Mouse (Mus musculus): ENCODE measurements at regions not wholly inside any gene's neighbourhood (a gene's known extent, or its start where the extent isn't known, plus 50 kb on each side); places are given as distances from the start of the nearest gene placed in this dataset.

DNA sequence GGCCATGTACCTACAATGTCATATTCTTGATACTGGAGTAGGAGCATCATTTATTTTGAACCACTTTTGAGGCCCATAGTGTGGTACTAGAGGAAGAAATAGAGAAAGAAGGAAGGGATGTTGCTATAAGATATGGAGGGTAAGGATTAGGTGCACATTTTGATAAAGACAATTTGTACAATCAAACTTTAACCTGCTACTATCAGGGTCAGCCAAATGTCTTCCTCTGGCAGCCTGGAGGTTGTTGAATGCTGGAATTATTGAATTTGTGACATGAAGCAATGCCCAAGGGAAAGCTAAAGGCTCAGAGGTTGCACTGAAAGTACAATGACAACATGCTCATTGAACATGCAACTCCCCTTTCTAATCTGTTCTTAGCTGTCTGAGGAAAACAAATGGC lies 202.3 kb upstream of the Sema3a start:
- in situ Hi-C loops (cut with MboI; ENCODE audit: unreplicated experiment in 2 of 2): no loop called here

GRCm38 (mm10) chr5:12925466-12925865 lies 199.7 kb upstream of the Sema3a start:
- in situ Hi-C loops (cut with MboI; ENCODE audit: unreplicated experiment in 2 of 2): no loop called here

DNA sequence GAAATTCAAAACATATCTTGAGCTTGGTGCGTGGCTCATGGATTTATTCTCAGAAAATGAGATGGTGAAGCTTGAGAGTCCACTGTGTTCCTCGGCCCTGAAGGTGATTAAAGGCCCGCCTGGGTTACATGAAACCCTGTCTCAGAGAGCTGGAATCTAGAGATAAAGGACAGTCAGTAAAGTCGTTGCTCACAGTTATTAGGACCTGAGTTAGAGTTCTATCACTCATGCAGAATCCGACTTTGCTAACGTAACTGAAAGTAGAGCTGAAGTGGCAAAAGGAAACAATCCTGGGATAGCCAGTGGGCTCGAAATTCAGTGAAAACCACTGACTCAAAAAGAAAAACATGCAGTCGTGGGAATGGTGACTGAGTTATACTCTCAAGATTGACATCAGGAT lies 198.9 kb upstream of the Sema3a start:
- in situ Hi-C loops (cut with MboI; ENCODE audit: unreplicated experiment in 2 of 2): no loop called here

- in situ Hi-C loops (cut with MboI; ENCODE audit: unreplicated experiment in 2 of 2): no loop called here
Observed at GRCm38 (mm10) chr5:12927247-12927646, 198.0 kb upstream of the Sema3a start.

DNA sequence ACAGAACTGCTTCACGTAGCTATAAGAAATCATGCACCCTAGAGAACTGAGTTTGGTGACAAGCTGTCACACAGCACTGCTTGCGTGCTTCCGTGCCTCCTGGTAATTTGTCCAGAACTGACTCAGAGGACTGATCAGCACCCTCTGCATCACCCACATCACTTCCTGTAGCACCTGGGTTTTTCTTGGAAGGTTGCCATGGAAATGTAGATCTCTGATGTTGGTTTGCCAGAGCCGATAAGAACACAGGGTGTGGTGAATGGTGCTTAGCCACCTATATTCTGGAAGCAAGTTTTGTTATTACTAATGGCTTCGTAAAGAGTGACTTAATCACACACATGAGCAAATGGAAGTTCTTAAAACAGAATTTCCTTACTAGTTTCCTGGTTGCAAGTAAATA lies 188.2 kb upstream of the Sema3a start:
- in situ Hi-C loops (cut with MboI; ENCODE audit: unreplicated experiment in 2 of 2): no loop called here

GRCm38 (mm10) chr5:12938162-12938852 lies 186.9 kb upstream of the Sema3a start:
- in situ Hi-C loops (cut with MboI; ENCODE audit: unreplicated experiment in 2 of 2): no loop called here

- in situ Hi-C loops (cut with MboI; ENCODE audit: unreplicated experiment in 2 of 2): no loop called here
Observed at GRCm38 (mm10) chr5:12944554-12944953, 180.7 kb upstream of the Sema3a start.

DNA sequence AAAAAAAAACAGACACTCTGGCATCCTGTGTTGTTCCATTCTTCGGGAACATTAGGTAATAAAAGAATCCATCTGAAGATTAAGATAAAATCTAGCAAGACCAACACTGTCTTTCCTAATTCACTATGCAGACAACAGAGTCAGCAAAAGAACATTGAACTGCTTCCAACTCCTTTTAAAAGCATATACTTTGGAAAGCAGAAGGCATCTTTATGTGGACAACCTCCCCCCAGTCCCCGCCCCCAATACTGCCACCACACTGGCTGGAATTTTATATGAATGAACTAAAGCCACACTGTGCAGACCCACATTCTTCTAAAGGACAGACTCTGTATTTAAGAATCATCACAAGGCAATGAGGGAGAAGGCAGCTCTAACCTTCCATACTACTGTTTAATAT lies 176.7 kb upstream of the Sema3a start:
- in situ Hi-C loops (cut with MboI; ENCODE audit: unreplicated experiment in 2 of 2): no loop called here

DNA sequence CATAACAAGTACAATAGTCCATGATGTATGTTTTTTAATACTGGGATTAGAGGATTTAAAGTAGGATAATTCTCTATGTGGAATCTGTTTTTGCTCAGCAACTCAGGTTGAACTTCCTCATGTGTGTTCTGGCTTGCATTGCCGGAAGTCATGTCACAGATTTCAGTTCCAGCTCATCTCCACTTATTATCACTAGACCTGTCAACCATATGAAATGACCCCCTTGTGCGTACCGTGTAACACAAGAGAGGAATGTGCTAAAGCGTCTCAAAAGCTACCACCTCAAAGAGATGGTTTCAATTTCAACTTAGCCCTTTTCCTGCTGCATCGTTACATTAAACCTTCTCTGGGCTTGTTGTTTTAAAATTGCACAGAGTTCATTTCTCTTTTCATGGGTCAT lies 154.2 kb upstream of the Sema3a start:
- in situ Hi-C loops (cut with MboI; ENCODE audit: unreplicated experiment in 2 of 2): loop anchor here in 1 of 2 experiments (5.0 kb wide), 1 partner anchor 389 kb away; no protein-coding TSS in a partner anchor

DNA sequence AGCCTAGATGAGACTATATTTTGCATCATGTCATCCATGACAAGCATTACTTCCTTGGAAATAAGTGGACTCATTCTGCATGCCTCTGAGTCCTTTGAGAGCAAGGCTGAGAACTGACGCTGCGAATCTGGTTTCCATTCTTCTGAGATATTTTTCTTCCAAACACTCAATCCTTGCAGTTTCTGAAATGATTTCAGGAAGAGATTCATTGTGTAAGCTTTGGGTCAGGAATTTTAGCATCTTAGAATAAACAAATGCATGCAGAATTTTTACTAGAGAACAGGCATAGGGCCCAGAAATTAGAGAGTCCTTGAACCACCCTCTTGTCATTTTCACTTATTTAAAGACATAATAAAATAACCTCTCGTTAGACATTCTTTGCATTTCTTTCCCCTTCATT lies 151.5 kb upstream of the Sema3a start:
- in situ Hi-C loops (cut with MboI; ENCODE audit: unreplicated experiment in 2 of 2): loop anchor here in 1 of 2 experiments (5.0 kb wide), 1 partner anchor 391 kb away; no protein-coding TSS in a partner anchor

- in situ Hi-C loops (cut with MboI; ENCODE audit: unreplicated experiment in 2 of 2): loop anchor here in 1 of 2 experiments (25.0 kb wide), 1 partner anchor 389 kb away; no protein-coding TSS in a partner anchor
Observed at GRCm38 (mm10) chr5:12976015-12976742, 149.0 kb upstream of the Sema3a start.

DNA sequence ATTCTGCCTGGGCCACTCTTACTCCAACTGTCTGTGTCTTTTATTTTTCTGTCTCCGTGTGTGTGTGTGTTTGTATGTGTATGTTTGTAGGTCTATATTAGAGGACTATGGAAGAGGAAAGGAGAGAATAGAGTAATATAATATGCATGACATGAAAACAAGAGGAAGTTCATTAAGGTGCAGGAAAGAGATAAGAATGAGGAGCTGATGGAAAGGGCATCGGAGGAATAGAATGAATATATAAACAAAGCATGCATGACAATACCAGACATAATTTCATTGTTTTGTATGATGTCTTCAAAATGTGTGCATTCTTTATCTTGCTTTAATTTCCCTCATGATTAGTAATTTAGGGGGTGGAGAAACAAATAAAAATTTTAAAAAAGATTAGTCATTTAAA lies 147.3 kb upstream of the Sema3a start:
- in situ Hi-C loops (cut with MboI; ENCODE audit: unreplicated experiment in 2 of 2): loop anchor here in 1 of 2 experiments (25.0 kb wide), 1 partner anchor 391 kb away; no protein-coding TSS in a partner anchor

DNA sequence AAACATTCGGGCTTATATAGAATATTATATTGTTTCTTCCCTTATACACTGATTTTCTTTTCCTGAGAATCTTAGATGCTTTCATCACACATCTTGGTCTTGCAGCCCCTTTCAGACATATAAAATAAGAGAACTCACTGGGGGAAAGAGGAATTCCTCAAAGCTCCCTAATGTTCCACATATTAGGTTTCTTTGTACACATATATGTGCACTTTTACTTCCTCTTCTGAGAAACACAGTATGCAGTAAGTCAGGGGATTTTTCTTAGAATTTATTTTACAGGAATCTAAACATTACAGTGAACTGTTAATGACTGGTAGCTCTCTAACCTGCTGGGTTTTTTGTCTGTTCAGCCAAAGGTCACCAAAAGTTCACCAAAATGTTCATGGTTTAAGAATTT lies 131.4 kb upstream of the Sema3a start:
- in situ Hi-C loops (cut with MboI; ENCODE audit: unreplicated experiment in 2 of 2): loop anchor here in 1 of 2 experiments (25.0 kb wide), 1 partner anchor 407 kb away; no protein-coding TSS in a partner anchor

DNA sequence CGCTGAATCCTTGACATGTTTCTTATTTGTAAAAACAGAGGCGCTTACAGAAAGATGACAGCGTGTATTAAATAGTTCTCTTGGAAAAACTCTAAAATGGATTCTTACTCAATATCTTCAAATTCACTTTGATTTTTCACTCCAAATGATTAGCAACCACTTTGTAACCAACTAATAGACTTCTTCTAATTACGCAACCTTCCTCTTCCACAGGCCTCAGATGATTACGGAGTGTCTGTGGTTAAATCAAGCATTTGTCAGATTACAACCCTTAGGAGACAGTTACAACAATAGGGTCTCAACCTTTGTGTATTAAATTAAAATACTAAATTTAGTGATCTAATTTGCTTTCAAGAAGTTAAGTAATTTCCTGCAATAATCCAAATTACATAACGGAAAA lies 127.8 kb upstream of the Sema3a start:
- in situ Hi-C loops (cut with MboI; ENCODE audit: unreplicated experiment in 2 of 2): loop anchor here in 1 of 2 experiments (25.0 kb wide), 1 partner anchor 410 kb away; no protein-coding TSS in a partner anchor

- in situ Hi-C loops (cut with MboI; ENCODE audit: unreplicated experiment in 2 of 2): no loop called here
Observed at GRCm38 (mm10) chr5:13007132-13007531, 118.1 kb upstream of the Sema3a start.

DNA sequence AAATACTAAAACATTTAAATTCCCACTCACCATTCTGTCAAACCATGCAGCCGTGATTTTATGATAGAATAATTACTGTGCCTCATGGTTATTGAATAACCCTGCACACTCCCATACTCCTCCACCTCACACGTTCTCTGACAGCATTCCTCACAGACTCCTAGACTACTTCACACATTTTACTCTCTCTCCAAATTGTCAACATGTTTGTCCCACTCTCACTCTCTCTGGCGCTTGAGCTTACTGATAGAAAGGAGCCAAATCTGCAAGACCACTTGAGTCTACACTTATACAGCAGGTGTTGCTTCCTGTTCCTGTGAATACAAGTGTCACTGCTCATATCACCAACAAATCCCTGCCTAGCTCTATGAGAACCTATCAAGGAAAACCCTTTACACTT lies 102.9 kb upstream of the Sema3a start:
- in situ Hi-C loops (cut with MboI; ENCODE audit: unreplicated experiment in 2 of 2): no loop called here

GRCm38 (mm10) chr5:13033332-13033731 lies 91.9 kb upstream of the Sema3a start:
- in situ Hi-C loops (cut with MboI; ENCODE audit: unreplicated experiment in 2 of 2): no loop called here

- in situ Hi-C loops (cut with MboI; ENCODE audit: unreplicated experiment in 2 of 2): no loop called here
Observed at GRCm38 (mm10) chr5:13036127-13036526, 89.1 kb upstream of the Sema3a start.

DNA sequence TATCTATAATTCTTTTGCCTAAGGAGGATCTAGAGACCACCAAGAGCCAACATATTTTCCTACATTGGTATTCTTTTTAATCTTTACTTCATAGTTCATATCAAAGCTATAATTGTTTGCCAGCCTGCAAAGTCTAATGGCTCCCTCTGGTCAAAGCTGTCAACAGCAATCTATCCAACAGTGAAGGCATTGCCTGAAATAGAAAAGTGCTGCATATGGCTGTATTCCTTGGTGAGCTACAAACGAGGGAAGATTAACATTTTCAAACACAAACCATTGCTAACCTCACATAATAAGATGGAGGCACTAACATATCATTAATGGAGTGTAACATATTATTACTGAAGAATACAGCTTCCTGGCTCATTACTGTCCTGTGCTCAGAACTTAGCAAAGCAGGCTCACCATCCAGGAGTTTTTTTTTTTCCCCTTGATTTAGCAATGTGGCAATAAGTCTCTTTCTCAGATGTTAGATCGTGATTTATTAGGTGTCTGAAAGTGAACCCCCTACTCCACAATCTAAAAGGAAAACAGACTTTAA lies 66.3 kb upstream of the Sema3a start:
- in situ Hi-C loops (cut with MboI; ENCODE audit: unreplicated experiment in 2 of 2): no loop called here

DNA sequence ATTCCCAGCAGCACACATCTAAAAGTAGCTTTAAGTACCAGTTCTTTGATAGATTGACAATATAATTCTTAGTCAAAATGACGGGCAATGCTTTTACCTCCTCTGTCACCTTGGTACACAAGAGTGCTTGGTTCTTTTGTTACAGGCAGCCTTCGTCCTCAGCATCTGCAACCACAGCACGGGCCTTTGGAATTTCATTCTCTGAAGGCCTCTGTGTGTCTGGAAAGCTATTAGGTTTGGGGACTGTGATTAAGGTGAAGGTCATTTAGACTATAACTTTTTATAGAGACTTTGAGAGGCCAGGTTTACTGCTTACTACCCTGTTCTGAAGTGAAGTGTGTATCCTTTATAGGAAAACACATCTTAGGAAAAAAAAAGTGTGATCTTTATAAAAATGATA lies 58.3 kb upstream of the Sema3a start:
- in situ Hi-C loops (cut with MboI; ENCODE audit: unreplicated experiment in 2 of 2): no loop called here
